Mouse (Mus musculus) naive thymus-derived CD4-positive, alpha-beta T cell, adult 2 months (primary cell): ENCODE results near the gene Dot1l.

Experiments
- DNase-seq: peaks from one replicate; pipeline ENCODE4 v3.0.0-alpha.2; 2011; ENCODE audit warnings: low read depth

The Dot1l gene

GRCm38 (mm10) chr10:80754594-80755290 is at the start of gene Dot1l:
TSS of gene Dot1l (plus strand) at chr10:80755206.
- DNase-seq = peak; percentile 99

- no peak for DNase-seq
Observed at GRCm38 (mm10) chr10:80705479-80705878, 49.5 kb upstream of the Dot1l start.

- DNase-seq = no peak
Observed at GRCm38 (mm10) chr10:80710834-80711233, 44.2 kb upstream of the Dot1l start.

DNA sequence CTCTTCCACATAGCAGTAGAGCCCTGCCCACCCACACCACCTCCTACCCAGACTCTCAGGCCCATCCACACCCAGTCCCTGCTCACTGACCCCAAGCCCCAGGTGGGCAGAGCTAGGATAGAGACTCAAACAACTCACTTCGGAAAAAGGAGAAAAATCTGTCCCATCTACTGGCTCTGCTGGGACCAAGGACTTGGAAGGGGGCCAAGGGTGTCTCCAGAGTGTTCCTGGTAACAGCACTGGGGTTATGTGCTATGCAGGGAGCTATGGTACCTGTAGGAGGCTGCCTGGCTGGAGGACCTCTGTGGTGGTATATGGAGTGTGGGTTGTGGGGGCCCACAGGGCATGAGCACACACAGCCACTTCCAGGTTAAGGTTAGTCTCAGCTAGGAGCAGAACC is 37.7 kb upstream of the Dot1l start:
- DNase-seq = no peak

DNA sequence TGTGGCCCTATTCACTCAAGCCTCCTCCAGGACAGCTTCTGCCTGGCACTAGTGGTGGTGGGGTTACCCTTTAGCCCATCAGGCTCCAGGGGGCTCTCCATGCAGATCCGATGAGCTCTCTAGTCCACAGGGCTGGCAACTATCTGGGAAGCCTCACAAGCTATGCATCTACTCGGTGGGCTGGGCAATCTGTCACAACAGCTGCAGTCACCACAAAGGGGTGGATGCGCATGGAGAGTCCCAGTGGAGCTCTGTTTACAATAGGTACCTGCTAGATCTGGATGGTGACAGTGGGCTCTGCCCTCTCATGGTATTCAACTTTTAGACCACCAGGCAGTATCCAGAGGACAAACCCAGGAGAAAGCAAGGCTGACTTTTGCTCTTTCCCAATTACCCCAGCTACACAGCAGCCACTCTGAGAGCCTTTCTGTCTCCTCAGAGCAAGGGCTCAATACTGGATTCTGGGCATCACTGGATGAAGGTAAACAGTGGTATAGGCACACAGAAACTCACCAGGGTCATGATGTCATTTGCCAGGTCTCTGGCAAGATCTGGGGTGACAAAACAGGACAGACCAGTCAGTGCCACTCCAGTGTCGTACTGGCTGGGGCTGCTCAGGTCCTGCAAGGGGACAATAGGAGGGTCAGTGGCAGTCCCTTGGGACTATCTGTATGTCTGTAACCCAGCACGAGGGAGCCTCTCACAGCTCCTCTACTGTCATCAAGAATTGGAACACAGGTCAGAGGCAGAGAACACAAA is 27.5 kb upstream of the Dot1l start:
- DNase-seq = no peak

GRCm38 (mm10) chr10:80732611-80733101 is 22.4 kb upstream of the Dot1l start:
- no peak for DNase-seq

DNA sequence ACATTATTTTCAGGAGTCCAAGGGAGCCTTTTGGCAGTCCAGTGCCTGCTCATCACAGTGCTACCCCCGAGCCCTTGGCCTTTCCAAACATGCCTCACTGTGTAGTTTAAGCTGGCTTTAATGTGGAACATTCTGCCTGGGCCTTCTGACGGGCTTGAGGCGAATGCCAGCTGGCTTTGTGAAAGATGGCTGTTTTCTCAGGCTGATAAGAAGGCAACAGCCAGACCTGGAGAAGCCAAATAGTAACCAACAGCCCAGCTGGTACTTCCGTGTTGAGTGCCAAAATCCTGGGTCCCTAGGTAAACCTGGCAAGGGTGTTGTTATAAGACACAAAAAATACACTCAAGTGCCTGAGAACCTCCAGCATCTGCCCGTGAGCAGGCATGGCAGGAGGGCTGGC is 18.3 kb upstream of the Dot1l start:
- DNase-seq = no peak

DNA sequence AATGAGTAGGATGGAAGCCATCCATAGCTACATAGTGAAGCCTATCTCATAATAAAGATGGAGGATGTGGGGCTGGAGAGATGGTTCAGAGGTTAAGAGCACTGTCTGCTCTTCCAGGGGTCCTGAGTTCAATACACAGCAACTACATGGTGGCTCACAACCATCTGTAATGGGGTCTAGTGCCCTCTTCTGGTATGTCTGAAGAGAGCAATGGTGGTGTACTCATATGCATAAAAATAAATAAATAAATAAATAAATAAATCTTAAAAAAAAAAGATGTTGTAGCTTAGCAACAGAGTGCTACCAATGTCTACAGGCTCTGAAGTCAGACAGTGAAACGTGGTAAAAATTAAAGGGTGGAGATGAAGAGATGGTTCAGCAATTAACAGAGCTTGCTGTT is 16.3 kb upstream of the Dot1l start:
- peak; percentile 48 for DNase-seq

DNA sequence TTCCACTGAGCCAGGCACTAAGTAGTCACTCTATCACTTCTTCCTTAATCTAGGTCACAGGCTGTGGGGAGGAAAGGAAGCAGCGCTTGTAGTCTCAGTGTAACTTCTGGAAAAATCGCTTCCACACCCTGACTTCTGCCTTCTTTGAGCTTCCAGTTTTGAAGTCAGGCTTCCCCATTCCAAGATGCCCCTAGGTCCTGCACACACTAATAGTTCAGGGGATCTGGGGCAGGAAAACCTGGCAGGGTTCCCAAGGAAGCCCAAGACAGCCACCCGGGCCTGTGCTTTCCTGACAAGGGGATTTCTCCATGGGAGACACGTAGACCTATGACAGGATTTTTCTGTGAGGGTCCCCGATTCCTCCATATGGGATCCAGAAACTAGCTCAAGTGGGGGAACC is 13.9 kb upstream of the Dot1l start:
- no peak for DNase-seq

DNA sequence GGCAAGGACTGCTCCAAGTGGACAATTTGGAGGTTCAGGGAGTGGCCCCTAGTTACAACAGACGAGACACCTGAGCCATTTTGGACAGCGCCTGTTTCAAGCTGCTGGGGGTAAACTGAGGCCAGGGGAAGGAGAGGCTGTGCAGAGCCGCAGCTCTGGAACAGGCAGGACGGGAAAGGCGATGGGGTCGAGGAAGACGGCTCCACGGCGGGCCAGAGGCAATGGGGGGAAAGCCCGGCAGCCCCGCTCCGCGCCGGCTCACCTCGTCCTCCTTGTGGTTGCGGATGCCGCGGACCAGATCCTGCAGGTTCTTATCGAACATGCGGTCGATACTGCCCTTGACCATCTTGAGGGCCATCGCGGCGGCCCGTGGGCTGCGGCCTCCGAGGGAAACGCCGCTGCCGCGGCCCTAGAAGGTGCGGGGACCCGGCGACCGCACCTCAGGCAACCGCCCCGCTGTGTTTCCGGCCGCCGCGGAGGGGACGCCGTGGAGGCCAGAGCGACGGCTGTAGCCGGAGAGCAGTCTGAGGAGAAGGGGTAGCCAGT is 13.3 kb upstream of the Dot1l start:
- DNase-seq = no peak

- peak; percentile 98 for DNase-seq
Observed at GRCm38 (mm10) chr10:80742180-80742978, 12.6 kb upstream of the Dot1l start, which contains the start of gene Ap3d1. TSS of gene Ap3d1 (minus strand) at chr10:80742264.

DNA sequence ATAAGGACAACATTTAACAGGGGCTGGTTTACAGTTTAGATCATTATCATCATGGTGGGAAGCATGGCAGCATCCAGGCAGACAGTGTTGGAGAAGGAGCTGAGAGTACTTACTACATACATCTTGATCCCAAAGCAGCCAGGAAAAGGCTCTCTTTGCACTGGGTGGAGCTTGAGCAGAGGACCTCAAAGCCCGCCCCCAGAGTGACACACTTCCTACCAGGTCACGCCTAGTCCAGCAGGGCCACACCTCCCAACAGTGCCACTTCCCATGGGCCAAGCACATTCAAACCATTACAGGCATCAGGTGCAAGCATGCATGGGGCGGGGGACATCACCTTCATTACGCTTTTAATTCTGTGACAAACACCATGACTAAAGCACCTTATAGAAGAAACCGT is 10.7 kb upstream of the Dot1l start:
- no peak for DNase-seq

DNA sequence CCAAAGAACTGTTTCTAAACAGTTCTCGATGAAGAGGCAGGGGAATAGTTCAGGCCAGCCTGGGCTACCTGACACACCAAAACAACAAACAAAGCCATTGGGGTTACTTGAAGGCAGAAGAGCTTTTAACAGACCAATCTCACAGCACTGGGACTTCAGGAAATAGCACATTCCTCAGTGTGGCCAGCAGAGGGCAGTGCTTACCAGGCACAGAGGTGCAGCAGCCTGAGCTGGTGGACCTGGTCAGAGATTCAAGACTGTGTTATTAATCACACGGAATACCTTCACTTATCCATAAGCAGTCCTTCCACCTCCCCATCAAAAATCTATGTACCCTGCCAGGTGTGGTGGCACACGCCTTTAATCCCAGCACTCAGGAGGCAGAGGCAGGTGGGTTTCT is 7.6 kb upstream of the Dot1l start:
- peak; percentile 87 for DNase-seq

GRCm38 (mm10) chr10:80748609-80749008 is 6.4 kb upstream of the Dot1l start:
- peak; percentile 69 for DNase-seq

- peak; percentile 70 for DNase-seq
Observed at GRCm38 (mm10) chr10:80751188-80751832, 3.7 kb upstream of the Dot1l start.

DNA sequence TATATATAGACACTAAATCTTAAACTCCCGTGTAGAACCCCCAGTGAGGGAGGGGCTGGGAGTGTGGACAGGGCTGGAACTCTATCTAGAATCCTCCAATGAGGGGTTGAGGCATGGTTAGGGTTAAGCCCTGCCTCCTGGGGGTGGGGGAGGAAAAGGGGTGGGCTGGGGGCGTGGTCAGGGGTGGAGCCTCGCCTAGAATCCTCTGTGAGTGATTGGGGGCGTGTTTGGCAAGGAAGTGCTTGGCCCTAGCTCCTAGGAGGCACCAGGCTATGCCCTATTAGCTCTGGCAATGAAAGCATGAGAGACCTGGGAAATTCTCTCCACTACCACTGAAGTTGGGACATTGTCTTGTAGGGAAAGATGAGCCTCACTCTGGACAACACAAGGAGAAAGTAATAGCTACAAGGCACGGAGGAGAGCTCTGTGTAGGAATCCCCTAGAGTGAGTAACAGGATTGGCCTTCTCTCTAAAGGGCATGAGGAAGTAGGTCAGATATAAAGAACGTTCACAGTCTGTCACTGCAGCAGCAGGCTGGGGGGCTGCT is 2.9 kb upstream of the Dot1l start:
- DNase-seq = peak; percentile 73

DNA sequence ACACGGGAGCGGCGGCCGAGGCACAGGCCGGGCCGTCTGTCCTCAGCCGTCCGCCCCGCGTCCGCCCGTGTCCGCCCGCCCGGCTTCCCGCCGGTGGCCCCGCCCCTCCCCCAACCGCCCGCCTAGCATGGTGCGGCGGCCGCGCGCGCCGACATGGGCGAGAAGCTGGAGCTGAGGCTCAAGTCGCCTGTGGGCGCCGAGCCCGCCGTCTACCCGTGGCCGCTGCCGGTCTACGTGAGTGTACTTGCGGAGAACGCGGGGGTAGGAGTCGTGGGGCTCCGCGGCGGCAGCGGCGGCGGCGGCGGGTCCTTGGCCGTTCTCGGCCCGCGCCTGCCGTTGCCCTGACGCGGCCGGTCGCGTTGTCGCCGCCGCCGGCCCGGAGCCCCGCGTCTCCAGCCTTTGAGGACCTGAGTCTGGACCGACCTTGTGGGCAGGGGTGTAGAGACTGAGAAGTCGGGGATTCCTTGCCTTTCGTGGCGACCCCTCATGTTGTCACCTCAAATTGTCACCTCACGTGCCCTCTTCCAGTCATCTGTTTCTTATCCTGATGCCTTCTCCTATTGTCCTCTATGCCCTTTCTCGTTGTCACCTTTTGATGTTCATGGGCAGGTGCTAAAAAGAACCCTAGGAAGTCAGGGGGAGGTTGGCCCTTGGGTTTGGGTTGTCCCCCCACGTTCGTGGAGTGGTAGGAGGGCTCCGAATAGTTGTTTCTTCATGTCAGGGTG is 447 bp downstream of the Dot1l start:
- peak; percentile 52 for DNase-seq

DNA sequence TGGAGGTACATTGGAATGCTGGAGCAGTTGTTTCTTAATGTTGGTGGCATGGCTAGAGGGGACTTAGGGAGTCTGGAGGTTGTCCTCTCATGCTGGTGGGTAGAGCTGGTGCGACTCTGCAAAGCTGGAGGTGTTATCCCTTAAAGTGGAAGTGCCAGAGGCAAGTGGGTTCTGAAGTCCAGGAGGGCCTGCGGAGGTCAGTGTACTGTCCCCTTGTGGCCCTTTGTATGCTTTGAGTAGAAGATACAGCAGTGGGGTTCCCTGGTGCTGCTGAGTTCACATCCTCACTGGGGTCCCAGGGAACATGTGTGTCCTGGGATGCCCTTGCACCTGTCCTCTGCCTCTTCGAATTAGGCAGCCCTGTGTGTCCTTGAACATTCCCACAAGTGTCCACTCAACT is 1.1 kb downstream of the Dot1l start:
- DNase-seq = peak; percentile 24

DNA sequence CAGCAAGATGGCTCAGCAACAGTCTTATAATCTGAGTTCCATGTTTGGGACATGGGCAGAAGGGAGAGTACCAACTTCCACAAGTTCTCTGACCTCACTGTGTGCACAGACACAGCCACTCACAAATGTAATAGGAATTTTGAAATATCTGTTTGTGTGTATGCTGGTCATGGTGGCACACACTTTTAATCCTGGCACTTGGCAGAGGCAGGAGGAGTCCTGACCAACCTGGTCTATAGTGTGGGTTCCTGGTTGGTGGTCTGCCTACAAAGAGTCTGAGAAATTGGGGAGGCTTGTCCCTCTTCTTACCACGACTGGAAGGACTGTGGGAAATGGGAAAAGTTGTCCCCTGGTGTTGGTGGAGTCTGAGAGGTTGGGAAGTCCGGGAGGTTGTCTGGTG is 1.5 kb downstream of the Dot1l start:
- DNase-seq = no peak

DNA sequence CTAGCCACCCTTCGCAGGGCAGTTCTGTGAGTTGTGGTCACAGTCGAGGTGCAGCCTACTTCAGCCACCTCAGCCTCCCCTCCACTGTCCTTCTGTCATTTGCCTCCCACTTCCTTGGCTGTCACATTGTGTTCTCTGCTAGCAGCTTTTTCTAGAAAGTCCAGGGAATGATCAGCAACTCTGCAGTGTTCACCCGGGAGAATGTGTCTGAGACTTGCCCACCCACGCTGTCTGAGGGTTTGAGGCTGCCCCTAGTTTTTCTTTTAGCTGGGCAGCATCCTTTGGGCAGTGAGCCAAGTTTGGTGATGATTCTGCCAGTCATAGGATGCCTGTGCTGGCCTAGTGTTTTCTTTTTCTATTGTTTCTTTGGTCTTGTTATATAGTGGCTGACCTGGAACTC is 2.0 kb downstream of the Dot1l start:
- no peak for DNase-seq

- DNase-seq = peak; percentile 82
Observed at GRCm38 (mm10) chr10:80757717-80758116, 2.7 kb downstream of the Dot1l start.
